Mouse (Mus musculus) myocyte (in vitro differentiated cells): ENCODE measurements around the gene Tada2b. TPM values are rescaled to one million over a fixed set of nuclear protein-coding genes. Genes with fewer than 3 reads are reported as not detected.

Source experiments
- H3K27me3 ChIP-seq: one replicate; pipeline ENCODE4 v1.6.1; 2011; ENCODE audit not compliant: control insufficient read depth, insufficient read depth, insufficient read length
- H3K36me3 ChIP-seq: one replicate; pipeline ENCODE4 v1.6.1; 2011; ENCODE audit not compliant: control insufficient read depth, insufficient read depth
- H3K4me2 ChIP-seq: one replicate; pipeline ENCODE4 v1.6.1; 2011; ENCODE audit warnings: low read depth, control low read depth
- H3K4me3 ChIP-seq: one replicate; pipeline ENCODE4 v1.5.1; 2011; ENCODE audit warnings: mild to moderate bottlenecking, control low read depth, moderate library complexity
- H3K79me2 ChIP-seq: one replicate; pipeline ENCODE4 v1.6.1; 2011; ENCODE audit not compliant: control insufficient read depth, insufficient read depth
- H3ac ChIP-seq: one replicate; pipeline ENCODE4 v1.6.1; 2011; ENCODE audit not compliant: control insufficient read depth, insufficient read length
- CEBPB ChIP-seq: IDR thresholded peaks from 2 replicates; pipeline ENCODE4 v1.6.1; 2011; ENCODE audit warnings: mild to moderate bottlenecking, moderate library complexity; ENCODE audit not compliant: poor library complexity, insufficient read depth, severe bottlenecking
- E2F4 ChIP-seq: IDR thresholded peaks from one replicate; pipeline ENCODE4 v1.6.1; 2011; ENCODE audit warnings: mild to moderate bottlenecking, control low read depth, moderate library complexity; ENCODE audit not compliant: insufficient read depth
- MAX ChIP-seq: IDR thresholded peaks from one replicate; pipeline ENCODE4 v1.6.1; 2011; ENCODE audit warnings: low read depth, mild to moderate bottlenecking, control low read depth
- MYOD1 ChIP-seq, 3 experiments: IDR thresholded peaks; one replicate each; pipeline ENCODE4 v1.6.1; 2011; ENCODE audit warnings: control low read depth in 2 of 3, low read depth in 2 of 3, mild to moderate bottlenecking in 2 of 3, moderate library complexity in 1 of 3; ENCODE audit not compliant: insufficient read length in 2 of 3, control insufficient read depth in 1 of 3
- MYOG ChIP-seq, 3 experiments: IDR thresholded peaks; one replicate each; pipeline ENCODE4 v1.6.1; 2011; ENCODE audit warnings: control low read depth in 2 of 3, low read depth in 2 of 3, mild to moderate bottlenecking in 2 of 3; ENCODE audit not compliant: insufficient read length in 2 of 3, control insufficient read depth in 1 of 3, insufficient read depth in 1 of 3
- POLR2A ChIP-seq: IDR thresholded peaks from one replicate; pipeline ENCODE4 v1.6.1; 2011; ENCODE audit warnings: low read depth, mild to moderate bottlenecking, control low read depth, moderate library complexity; ENCODE audit not compliant: insufficient read length
- POLR2AphosphoS2 ChIP-seq: IDR thresholded peaks from one replicate; pipeline ENCODE4 v1.6.1; 2011; ENCODE audit warnings: low read depth, control low read depth; ENCODE audit not compliant: insufficient read length
- REST ChIP-seq: IDR thresholded peaks from one replicate; pipeline ENCODE4 v1.6.1; 2011; ENCODE audit warnings: mild to moderate bottlenecking, control low read depth, moderate library complexity; ENCODE audit not compliant: insufficient read depth, insufficient read length
- SRF ChIP-seq: IDR thresholded peaks from one replicate; pipeline ENCODE4 v1.6.1; 2011; ENCODE audit warnings: low read depth; ENCODE audit not compliant: control insufficient read depth, insufficient read length
- TCF12 ChIP-seq: IDR thresholded peaks from one replicate; pipeline ENCODE4 v1.6.1; 2011; ENCODE audit warnings: mild to moderate bottlenecking, control low read depth; ENCODE audit not compliant: poor library complexity, insufficient read depth, severe bottlenecking
- TCF3 ChIP-seq: IDR thresholded peaks from one replicate; pipeline ENCODE4 v1.6.1; 2011; ENCODE audit warnings: low read depth, control low read depth; ENCODE audit not compliant: insufficient read length
- USF1 ChIP-seq: IDR thresholded peaks from one replicate; pipeline ENCODE4 v1.6.1; 2011; ENCODE audit warnings: low read depth, mild to moderate bottlenecking, control low read depth, moderate library complexity
- polyA plus RNA-seq: library from polyadenylated mRNA; unstranded; fragments of >200 nt; fragmentation: generic; extraction: Trizol; gene quantifications from one replicate; pipeline ENCODE4 v1.2.1, GENCODE M21; 2012; ENCODE audit warnings: missing spikeins

Tada2b gene
- polyA plus RNA-seq, 1 experiment = 7.2 TPM

DNA sequence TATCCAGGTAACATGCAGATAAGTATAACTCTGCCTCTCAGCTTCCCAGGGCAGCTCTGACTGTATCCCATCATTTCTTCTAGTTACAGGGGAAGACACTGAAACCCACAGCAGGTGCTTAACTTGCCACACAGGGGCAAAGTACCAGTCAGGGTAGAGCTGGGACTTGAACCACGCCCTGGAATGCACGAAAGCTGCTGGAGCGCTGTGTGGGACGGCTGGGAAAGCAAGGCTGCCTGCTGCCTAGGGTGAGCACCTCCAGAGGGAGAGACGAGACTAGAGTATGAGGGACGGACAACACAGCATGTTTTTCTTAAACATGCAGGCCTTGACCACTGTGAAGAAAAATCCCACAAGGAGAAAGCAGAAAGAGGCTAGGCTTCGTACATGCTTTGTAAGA is 21.1 kb upstream of the Tada2b start:
- no peaks in the 10 kb centered on the region for H3K79me2 ChIP-seq
- no peak overlapping the region for H3K4me3 ChIP-seq
- H3K27me3 ChIP-seq = no peaks in the 10 kb centered on the region
- no peak overlapping the region for H3K4me2 ChIP-seq
- H3K36me3 ChIP-seq = no peaks in the 10 kb centered on the region
- no peak overlapping the region for H3ac ChIP-seq
- no peak for TF ChIP-seq SRF
- no peak for TF ChIP-seq MAX
- TF ChIP-seq MYOG (IDR thresholded peaks at IDR 0.05; ENCODE audit: control insufficient read depth in 1 of 3, insufficient read depth in 1 of 3, insufficient read length in 2 of 3, low read depth in 2 of 3) = no peak
- no peak for TF ChIP-seq E2F4
- no peak for TF ChIP-seq USF1
- no peak for TF ChIP-seq TCF3
- no peak for TF ChIP-seq POLR2AphosphoS2
- TF ChIP-seq TCF12 = no peak
- no peak for TF ChIP-seq CEBPB
- TF ChIP-seq POLR2A = no peak

DNA sequence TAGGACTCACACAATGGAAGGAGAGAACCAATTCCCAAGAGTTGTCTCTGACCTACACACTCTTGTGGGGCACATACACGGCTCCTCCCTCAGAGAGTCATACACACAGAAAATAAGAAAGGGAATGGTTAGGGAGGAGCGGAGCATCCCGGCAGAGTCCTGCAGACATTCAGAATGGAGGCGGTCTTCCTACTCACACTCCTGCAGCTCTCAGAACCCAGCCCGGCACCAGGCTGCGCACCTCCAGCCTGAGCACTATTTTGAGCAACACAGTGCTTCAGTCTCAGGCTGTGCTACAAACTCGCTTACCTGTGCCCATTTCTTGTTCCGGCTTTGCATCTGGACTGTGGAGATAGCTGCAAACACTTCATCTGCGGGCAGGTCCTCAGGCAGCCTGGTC is 10.6 kb upstream of the Tada2b start:
- Histone ChIP-seq H3K36me3 (no peaks in the 10 kb centered on the region), H3K79me2 (no peaks in the 10 kb centered on the region), H3K27me3 (no peaks in the 10 kb centered on the region), H3ac (no peak overlapping the region), H3K4me3 (no peak overlapping the region), H3K4me2 (no peak overlapping the region)
- TF ChIP-seq MYOD1 (IDR thresholded peaks at IDR 0.05; ENCODE audit: control insufficient read depth in 1 of 3, insufficient read length in 2 of 3, low read depth in 2 of 3) = no peak
- no peak for TF ChIP-seq MYOG (IDR thresholded peaks at IDR 0.05; ENCODE audit: control insufficient read depth in 1 of 3, insufficient read depth in 1 of 3, insufficient read length in 2 of 3, low read depth in 2 of 3)
- no peak for TF ChIP-seq SRF
- TF ChIP-seq E2F4 = no peak
- TF ChIP-seq POLR2A = no peak
- no peak for TF ChIP-seq TCF3
- no peak for TF ChIP-seq REST
- no peak for TF ChIP-seq POLR2AphosphoS2
- TF ChIP-seq USF1 = no peak
- TF ChIP-seq MAX = no peak
- TF ChIP-seq TCF12 = no peak

DNA sequence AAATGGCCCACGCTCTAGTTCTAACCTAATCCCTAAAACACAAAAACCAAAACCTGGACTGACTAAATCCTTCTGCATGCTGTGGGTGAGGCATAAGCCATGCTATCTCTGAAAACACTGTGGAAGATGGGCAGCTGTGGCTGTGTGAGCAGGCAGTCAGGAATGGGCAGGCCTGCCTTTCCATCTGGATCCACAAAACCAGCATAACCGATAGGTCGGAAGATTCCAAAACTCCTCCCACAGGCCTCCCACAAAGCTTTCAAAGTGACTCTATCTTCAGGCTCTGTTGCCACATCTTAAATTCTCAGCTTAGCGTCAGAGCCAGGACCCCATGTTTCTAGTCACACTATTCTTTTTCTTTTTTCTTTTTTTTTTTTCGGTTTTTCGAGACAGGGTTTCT is 9.8 kb upstream of the Tada2b start:
- Histone ChIP-seq H3K79me2 (no peaks in the 10 kb centered on the region), H3ac (no peak overlapping the region), H3K36me3 (no peaks in the 10 kb centered on the region), H3K4me2 (no peak overlapping the region), H3K4me3 (no peak overlapping the region), H3K27me3 (no peaks in the 10 kb centered on the region)
- TF ChIP-seq E2F4 (no peak), CEBPB (no peak), TCF3 (no peak), POLR2A (no peak), MYOG (IDR thresholded peaks at IDR 0.05; ENCODE audit: control insufficient read depth in 1 of 3, insufficient read depth in 1 of 3, insufficient read length in 2 of 3, low read depth in 2 of 3) (no peak), MYOD1 (IDR thresholded peaks at IDR 0.05; ENCODE audit: control insufficient read depth in 1 of 3, insufficient read length in 2 of 3, low read depth in 2 of 3) (no peak), REST (no peak), SRF (no peak), USF1 (no peak), TCF12 (no peak), POLR2AphosphoS2 (no peak), MAX (no peak)

DNA sequence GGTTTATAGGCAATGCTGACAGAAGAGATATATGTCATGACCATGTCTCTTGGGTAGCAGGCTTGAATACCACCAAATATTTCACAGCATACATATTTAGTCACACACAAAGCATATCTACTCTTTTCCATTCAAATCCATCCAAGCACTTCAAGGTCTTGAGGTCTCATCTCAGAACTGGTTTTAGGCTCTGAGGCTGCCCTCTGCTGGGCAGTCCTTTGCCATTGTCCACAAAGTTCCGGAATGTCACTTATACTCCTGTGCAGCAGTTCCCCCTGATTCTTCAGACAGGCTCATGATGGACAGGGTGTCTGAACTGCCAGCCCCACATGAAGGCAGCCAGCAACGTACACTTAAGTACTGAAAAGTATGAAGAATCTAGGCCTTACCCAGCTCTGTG is 5.1 kb upstream of the Tada2b start:
- Histone ChIP-seq H3K36me3 (no peaks in the 10 kb centered on the region), H3K79me2 (no peaks in the 10 kb centered on the region), H3K27me3 (no peaks in the 10 kb centered on the region), H3K4me2 (no peak overlapping the region), H3K4me3 (no peak overlapping the region), H3ac (no peak overlapping the region)
- no peak for TF ChIP-seq REST
- TF ChIP-seq MYOD1 (IDR thresholded peaks at IDR 0.05; ENCODE audit: control insufficient read depth in 1 of 3, insufficient read length in 2 of 3, low read depth in 2 of 3) = no peak
- TF ChIP-seq TCF12 = no peak
- no peak for TF ChIP-seq SRF
- no peak for TF ChIP-seq POLR2A
- no peak for TF ChIP-seq MYOG (IDR thresholded peaks at IDR 0.05; ENCODE audit: control insufficient read depth in 1 of 3, insufficient read depth in 1 of 3, insufficient read length in 2 of 3, low read depth in 2 of 3)
- TF ChIP-seq E2F4 = no peak
- no peak for TF ChIP-seq USF1
- no peak for TF ChIP-seq TCF3
- TF ChIP-seq POLR2AphosphoS2 = no peak
- no peak for TF ChIP-seq CEBPB
- TF ChIP-seq MAX = no peak

DNA sequence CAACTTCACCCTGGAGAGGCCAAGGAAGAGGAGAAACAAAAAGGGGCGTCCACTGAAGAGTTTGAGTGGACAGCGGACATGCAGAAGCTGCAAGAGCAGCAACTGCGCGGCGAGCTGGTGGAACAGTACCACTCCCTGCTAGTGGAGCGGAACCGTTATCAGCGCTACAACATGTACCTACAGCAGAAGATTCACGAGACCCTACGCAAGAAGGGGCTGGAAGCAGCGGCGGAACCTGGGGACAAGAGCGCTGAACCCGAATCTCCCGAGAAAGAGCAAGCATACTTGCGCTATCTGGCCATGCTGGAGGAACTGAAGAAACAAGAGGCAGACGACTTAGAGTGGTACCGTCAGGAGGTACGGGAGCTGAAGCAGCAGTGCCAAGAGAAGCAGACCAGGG is 1.2 kb upstream of the Tada2b start:
- peak overlapping the region; percentile 76 for H3K4me3 ChIP-seq
- H3K27me3 ChIP-seq = no peaks in the 10 kb centered on the region
- peak overlapping the region; percentile 96 for H3K4me2 ChIP-seq
- peak overlapping the region; percentile 87 for H3ac ChIP-seq
- no peaks in the 10 kb centered on the region for H3K36me3 ChIP-seq
- TF ChIP-seq REST = no peak
- TF ChIP-seq USF1 = no peak
- no peak for TF ChIP-seq MYOG (IDR thresholded peaks at IDR 0.05; ENCODE audit: control insufficient read depth in 1 of 3, insufficient read depth in 1 of 3, insufficient read length in 2 of 3, low read depth in 2 of 3)
- TF ChIP-seq SRF = no peak
- no peak for TF ChIP-seq TCF12
- TF ChIP-seq TCF3 = no peak
- H3K79me2 ChIP-seq = peaks cover 33% of the 10 kb centered on the region
